Mouse (Mus musculus) bone marrow macrophage, adult 2 months (primary cell): ENCODE results near the gene Cdnf.

Source experiments
- CTCF ChIP-seq: IDR thresholded peaks from 2 replicates; pipeline ENCODE4 v1.5.1; 2012; ENCODE audit warnings: low read depth, mild to moderate bottlenecking, low read length, moderate library complexity
- POLR2A ChIP-seq: IDR thresholded peaks from 2 replicates; pipeline ENCODE4 v1.6.1; 2012; ENCODE audit warnings: mild to moderate bottlenecking, low read depth, low read length, borderline replicate concordance

DNA sequence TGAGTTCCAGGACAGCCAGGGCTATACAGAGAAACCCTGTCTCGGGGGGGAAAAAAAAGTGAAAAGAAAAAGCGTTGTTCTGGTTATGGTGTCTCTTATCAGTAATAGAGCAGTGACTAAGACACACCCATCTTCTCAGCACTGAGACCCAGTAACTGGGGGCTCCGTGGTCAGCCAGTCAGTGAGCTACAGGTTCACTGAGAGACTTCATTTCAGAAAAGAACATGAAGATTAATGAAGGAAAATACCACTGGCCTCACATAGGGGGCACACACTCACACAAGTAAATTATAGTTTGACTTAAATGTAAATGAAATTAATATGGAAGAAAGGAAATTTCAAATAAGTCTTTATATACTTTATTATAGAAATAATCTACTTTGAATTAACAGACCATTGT, 32.6 kb upstream of the Cdnf start:
- TF ChIP-seq POLR2A (no peak), CTCF (no peak)
